Mouse (Mus musculus): ENCODE data around the gene Plekha5. TPM values are rescaled to one million over a fixed set of nuclear protein-coding genes. Genes with fewer than 3 reads are reported as not detected.

Plekha5 gene
- total and polyA plus RNA-seq, 3 experiments: 0.55 TPM; not detected in 2

DNA sequence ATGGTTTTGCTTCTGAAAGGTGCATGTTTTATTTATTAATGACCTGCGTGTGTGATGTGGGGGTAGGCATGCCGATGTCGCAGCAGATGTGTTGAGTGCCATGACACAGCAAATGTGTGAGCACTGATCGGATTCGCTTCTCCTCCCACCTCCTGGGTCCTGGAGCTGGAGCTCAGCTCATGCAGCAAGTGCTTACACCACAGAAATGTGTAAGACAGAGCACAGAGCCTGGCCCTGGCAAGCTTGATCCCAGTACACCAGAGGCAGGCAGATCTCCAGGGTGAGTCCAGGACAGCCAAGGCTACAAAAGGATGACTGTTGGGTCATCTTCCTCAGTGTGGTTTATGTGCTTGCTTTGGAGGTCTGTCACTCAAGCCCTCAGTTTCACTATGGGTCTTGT is 109.8 kb downstream of the Plekha5 start:
- TF ChIP-seq TAL1 (conservative IDR thresholded peaks at IDR 0.05; ENCODE audit: low read depth, low read length) (no peak), GATA2 (IDR thresholded peaks at IDR 0.05; ENCODE audit: borderline replicate concordance, low read depth, low read length) (no peak), CTCF (IDR thresholded peaks at IDR 0.05; ENCODE audit: low read depth, low read length) (no peak), GATA1 (IDR thresholded peaks at IDR 0.05; ENCODE audit: borderline replicate concordance, low read length) (no peak), POLR2AphosphoS5 (IDR thresholded peaks at IDR 0.05; ENCODE audit: insufficient replicate concordance, low read depth, low read length) (no peak)
- H3K4me3 ChIP-seq (ENCODE audit: low read depth, low read length): no peak overlapping the region
- no peak for ATAC-seq (ENCODE audit: extremely low read depth, insufficient number of reproducible peaks, low FRiP score, poor library complexity, severe bottlenecking)

DNA sequence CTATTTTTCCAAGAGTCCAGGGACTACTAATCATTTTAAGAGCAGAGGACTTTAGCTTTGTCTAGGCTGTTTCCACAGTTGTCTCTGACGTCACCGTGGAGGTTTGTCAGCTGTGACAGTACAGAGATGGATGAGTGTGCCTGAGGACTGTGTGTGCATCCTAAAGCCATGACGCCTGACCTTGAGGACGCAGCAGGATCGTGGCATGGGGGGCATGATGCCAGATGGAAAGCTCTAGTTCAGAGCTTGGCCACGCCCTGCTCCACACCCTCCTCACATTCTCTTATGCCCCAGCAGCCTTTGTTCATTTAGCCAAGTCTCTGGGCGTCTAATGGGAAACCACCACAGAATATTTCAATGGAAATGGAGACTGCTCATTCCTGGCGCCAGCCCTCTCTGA is 111.7 kb downstream of the Plekha5 start:
- no peak for DNase-seq (ENCODE audit: low spot score)
- TF ChIP-seq TAL1 (conservative IDR thresholded peaks at IDR 0.05; ENCODE audit: low read depth, low read length): no peak
- TF ChIP-seq POLR2AphosphoS5 (IDR thresholded peaks at IDR 0.05; ENCODE audit: insufficient replicate concordance, low read depth, low read length): no peak
- no peak for TF ChIP-seq CTCF (IDR thresholded peaks at IDR 0.05; ENCODE audit: low read depth, low read length)
- Histone ChIP-seq H3K27me3 (ENCODE audit: insufficient read depth, low read length) (no peaks in the 10 kb centered on the region), H3K36me3 (replicated peaks) (no peaks in the 10 kb centered on the region), H3K9me3 (replicated peaks) (peaks cover 40% of the 10 kb centered on the region), H3K4me3 (ENCODE audit: low read depth, low read length) (no peak overlapping the region), H3K4me1 (ENCODE audit: insufficient read depth, low read depth, low read length) (no peaks in the 10 kb centered on the region)
- no peak for ATAC-seq (ENCODE audit: extremely low read depth, insufficient number of reproducible peaks, low FRiP score, poor library complexity, severe bottlenecking)

More for the DNA sequence above, 109.8 kb downstream of the Plekha5 start:
- no peaks in the 10 kb centered on the region for H3K4me1 ChIP-seq (ENCODE audit: insufficient read depth, low read depth, low read length)
- peaks cover 32% of the 10 kb centered on the region for H3K9me3 ChIP-seq (replicated peaks)
- no peaks in the 10 kb centered on the region for H3K27me3 ChIP-seq (ENCODE audit: insufficient read depth, low read length)
- no peaks in the 10 kb centered on the region for H3K36me3 ChIP-seq (replicated peaks)
- no peak for DNase-seq (ENCODE audit: low spot score)

DNA sequence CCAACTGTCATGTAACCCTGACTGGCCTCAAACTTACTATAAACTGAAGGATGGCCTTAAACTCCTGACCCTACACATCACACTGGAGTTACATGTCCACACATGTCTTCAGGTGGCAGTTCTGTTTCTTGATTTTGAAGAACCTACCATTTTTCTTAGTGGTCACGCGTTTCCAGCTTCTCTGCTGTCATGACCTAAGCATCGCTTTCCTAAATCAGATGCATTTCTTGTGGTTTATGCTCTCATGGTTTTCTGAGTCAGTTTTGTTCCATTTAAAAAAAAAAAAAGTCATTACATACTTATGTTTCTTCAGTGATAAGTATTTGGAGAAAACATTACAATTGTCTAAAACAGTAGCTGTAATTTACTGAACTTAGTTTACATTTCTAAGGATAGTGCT is 118.1 kb downstream of the Plekha5 start:
- DNase-seq (ENCODE audit: low spot score): no peak
- Histone ChIP-seq H3K36me3 (replicated peaks) (no peaks in the 10 kb centered on the region), H3K4me3 (ENCODE audit: low read depth, low read length) (no peak overlapping the region), H3K27me3 (ENCODE audit: insufficient read depth, low read length) (no peaks in the 10 kb centered on the region), H3K4me1 (ENCODE audit: insufficient read depth, low read depth, low read length) (no peaks in the 10 kb centered on the region), H3K9me3 (replicated peaks) (peaks cover 51% of the 10 kb centered on the region)
- no peak for ATAC-seq (ENCODE audit: extremely low read depth, insufficient number of reproducible peaks, low FRiP score, poor library complexity, severe bottlenecking)
- TF ChIP-seq POLR2AphosphoS5 (IDR thresholded peaks at IDR 0.05; ENCODE audit: insufficient replicate concordance, low read depth, low read length): no peak
- no peak for TF ChIP-seq CTCF (IDR thresholded peaks at IDR 0.05; ENCODE audit: low read depth, low read length)
- no peak for TF ChIP-seq GATA1 (IDR thresholded peaks at IDR 0.05; ENCODE audit: borderline replicate concordance, low read length)
- TF ChIP-seq GATA2 (IDR thresholded peaks at IDR 0.05; ENCODE audit: borderline replicate concordance, low read depth, low read length): no peak
- TF ChIP-seq TAL1 (conservative IDR thresholded peaks at IDR 0.05; ENCODE audit: low read depth, low read length): no peak

DNA sequence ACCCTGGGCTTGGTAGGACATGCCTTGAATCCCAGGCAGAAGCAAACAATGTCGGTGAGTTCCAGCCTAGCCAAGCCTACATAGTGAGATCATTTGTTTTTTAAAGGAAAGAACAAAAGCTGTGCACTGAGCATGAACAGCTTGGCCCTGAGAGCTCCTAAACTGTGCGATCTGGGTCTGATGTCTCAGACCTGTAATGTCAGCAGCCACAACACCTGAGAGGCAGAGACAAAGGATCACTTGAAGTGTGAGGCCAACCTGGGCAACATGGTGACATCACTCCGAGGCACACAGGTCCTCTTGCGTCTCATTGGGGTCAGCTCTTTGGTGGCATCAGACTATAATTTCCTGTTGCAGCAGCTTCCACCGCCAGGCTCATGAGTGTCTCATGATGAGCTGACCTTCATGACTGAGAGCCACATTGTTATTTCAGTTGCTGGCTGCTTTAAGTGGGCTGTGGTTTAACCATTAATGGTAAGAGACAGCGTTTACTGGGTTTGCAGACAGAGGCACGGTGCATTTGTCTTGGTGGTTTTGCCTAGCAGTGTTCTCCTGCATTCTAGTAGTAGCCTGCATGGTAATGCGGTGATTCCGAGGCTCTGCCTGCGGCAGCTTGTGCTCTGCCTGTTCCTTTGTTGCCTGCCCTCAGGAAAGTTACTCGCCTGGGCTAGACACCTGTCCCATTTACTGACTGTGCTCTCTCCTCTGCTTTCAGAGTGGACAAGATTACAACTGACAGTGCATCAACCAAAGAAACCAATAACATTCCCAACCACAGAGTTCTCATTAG is 119.3 kb downstream of the Plekha5 start:
- Histone ChIP-seq H3K27me3 (ENCODE audit: insufficient read depth, low read length) (no peaks in the 10 kb centered on the region), H3K36me3 (replicated peaks) (no peaks in the 10 kb centered on the region), H3K4me1 (ENCODE audit: insufficient read depth, low read depth, low read length) (no peaks in the 10 kb centered on the region), H3K4me3 (ENCODE audit: low read depth, low read length) (no peak overlapping the region), H3K9me3 (replicated peaks) (peaks cover 56% of the 10 kb centered on the region)
- no peak for DNase-seq (ENCODE audit: low spot score)
- no peak for ATAC-seq (ENCODE audit: extremely low read depth, insufficient number of reproducible peaks, low FRiP score, poor library complexity, severe bottlenecking)
- TF ChIP-seq GATA2 (IDR thresholded peaks at IDR 0.05; ENCODE audit: borderline replicate concordance, low read depth, low read length) (no peak), CTCF (IDR thresholded peaks at IDR 0.05; ENCODE audit: low read depth, low read length) (no peak)

DNA sequence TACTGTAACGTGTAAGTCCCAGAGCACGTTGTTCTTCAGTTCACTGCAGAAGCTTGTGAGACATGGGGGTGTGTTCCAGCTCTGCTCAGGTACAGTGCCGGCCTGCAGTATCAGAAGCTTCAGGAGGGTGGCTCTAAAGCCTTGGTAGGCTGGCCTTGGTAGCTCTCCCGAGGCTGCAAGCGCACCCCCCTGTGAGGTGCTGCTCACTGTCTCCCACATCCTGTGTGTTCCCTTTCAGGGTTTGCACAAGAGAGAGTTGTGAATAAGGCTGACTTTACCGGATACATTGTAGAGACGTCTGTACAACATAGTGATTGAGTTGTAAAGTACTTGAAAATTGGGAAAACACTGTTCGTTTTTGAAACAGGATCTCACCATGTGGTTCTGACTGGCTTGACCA is 122.2 kb downstream of the Plekha5 start:
- ATAC-seq (ENCODE audit: extremely low read depth, insufficient number of reproducible peaks, low FRiP score, poor library complexity, severe bottlenecking): no peak
- TF ChIP-seq GATA1 (IDR thresholded peaks at IDR 0.05; ENCODE audit: borderline replicate concordance, low read length) (no peak), TAL1 (conservative IDR thresholded peaks at IDR 0.05; ENCODE audit: low read depth, low read length) (no peak), CTCF (IDR thresholded peaks at IDR 0.05; ENCODE audit: low read depth, low read length) (no peak), POLR2AphosphoS5 (IDR thresholded peaks at IDR 0.05; ENCODE audit: insufficient replicate concordance, low read depth, low read length) (no peak), GATA2 (IDR thresholded peaks at IDR 0.05; ENCODE audit: borderline replicate concordance, low read depth, low read length) (no peak)
- no peaks in the 10 kb centered on the region for H3K27me3 ChIP-seq (ENCODE audit: insufficient read depth, low read length)
- no peaks in the 10 kb centered on the region for H3K4me1 ChIP-seq (ENCODE audit: insufficient read depth, low read depth, low read length)
- no peak overlapping the region for H3K4me3 ChIP-seq (ENCODE audit: low read depth, low read length)
- DNase-seq (ENCODE audit: low spot score): no peak
- H3K36me3 ChIP-seq (replicated peaks): no peaks in the 10 kb centered on the region
- H3K9me3 ChIP-seq (replicated peaks): peaks cover 56% of the 10 kb centered on the region

DNA sequence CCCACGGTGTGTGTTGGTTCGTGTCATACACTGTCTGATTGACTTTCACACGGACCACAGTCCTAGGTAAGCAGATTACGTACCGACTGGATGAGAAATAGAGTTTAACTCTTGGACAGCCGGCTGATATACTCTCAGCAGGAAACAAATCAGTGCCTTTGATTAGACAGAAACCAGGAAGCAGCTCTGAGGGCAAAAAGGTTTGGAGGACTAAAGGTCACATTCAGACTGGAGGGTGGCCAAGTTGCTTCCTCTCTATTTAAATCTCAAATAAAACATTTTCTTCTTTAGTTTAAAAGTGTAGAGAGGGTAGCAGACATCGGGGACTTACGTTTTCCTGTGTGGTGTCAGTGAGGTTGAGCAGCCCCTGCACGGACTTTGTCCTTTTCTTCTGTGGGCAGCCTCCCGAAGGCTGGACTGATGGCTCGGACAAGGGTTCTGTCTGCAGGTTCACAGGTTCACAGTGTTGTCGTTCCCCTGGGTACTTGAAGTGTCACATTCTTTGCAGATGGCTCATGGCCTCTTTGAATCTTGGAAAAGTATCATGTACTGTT is 122.9 kb downstream of the Plekha5 start:
- ATAC-seq (ENCODE audit: extremely low read depth, insufficient number of reproducible peaks, low FRiP score, poor library complexity, severe bottlenecking) (no peak), DNase-seq (ENCODE audit: low spot score) (no peak)
- H3K9me3 ChIP-seq (replicated peaks): peaks cover 56% of the 10 kb centered on the region
- H3K27me3 ChIP-seq (ENCODE audit: insufficient read depth, low read length): no peaks in the 10 kb centered on the region
- TF ChIP-seq GATA1 (IDR thresholded peaks at IDR 0.05; ENCODE audit: borderline replicate concordance, low read length) (no peak), TAL1 (conservative IDR thresholded peaks at IDR 0.05; ENCODE audit: low read depth, low read length) (no peak), POLR2AphosphoS5 (IDR thresholded peaks at IDR 0.05; ENCODE audit: insufficient replicate concordance, low read depth, low read length) (no peak), CTCF (IDR thresholded peaks at IDR 0.05; ENCODE audit: low read depth, low read length) (no peak), GATA2 (IDR thresholded peaks at IDR 0.05; ENCODE audit: borderline replicate concordance, low read depth, low read length) (no peak)
- H3K4me1 ChIP-seq (ENCODE audit: insufficient read depth, low read depth, low read length): no peaks in the 10 kb centered on the region
- no peaks in the 10 kb centered on the region for H3K36me3 ChIP-seq (replicated peaks)
- H3K4me3 ChIP-seq (ENCODE audit: low read depth, low read length): no peak overlapping the region

Data from G1E (cell line).